Mouse (Mus musculus) B cell, adult 67 days (primary cell): ENCODE measurements around the gene Gm13178. TPM values are rescaled to one million over a fixed set of nuclear protein-coding genes. Genes with fewer than 3 reads are reported as not detected.

ENCODE experiments used
- total RNA-seq, 2 experiments: library from RNA; stranded (reverse); gene quantifications; 4 replicates each; pipeline ENCODE4 v1.2.4; 2023

The Gm13178 gene
- total RNA-seq, result not detected

GRCm38 (mm10) chr4:144721304-144721703 lies at the start of gene Gm13178:
Gene Gm13178 (minus strand): TSS chr4:144721404.

GRCm38 (mm10) chr4:144686268-144686667 lies 34.9 kb downstream of the Gm13178 start, which contains the start of gene Gm436:
Gene Gm436 (minus strand): TSS chr4:144686368.

Other genes starting within 250 kb of the Gm13178 start
- gene 9430007A20Rik, start 201.6 kb downstream of the Gm13178 start, total RNA-seq, result not detected
- gene Gm13124, start 156.3 kb downstream of the Gm13178 start, total RNA-seq, result not detected
- gene Aadacl4, start 107.7 kb downstream of the Gm13178 start, total RNA-seq, result not detected
- not detected for gene Gm436, start 35.0 kb downstream of the Gm13178 start, total RNA-seq
- gene Gm438, start 65.2 kb upstream of the Gm13178 start, total RNA-seq, result not detected
- 1 to 10 TPM; 5.7 to 6.5 TPM for gene Dhrs3, start 171.4 kb upstream of the Gm13178 start, total RNA-seq